Mouse (Mus musculus) C2C12 (cell line): Measurements from ENCODE around the gene Zfp131. TPM values are rescaled to one million over a fixed set of nuclear protein-coding genes. Genes with fewer than 3 reads are reported as not detected.

Source experiments
- H3K27me3 ChIP-seq: one replicate; pipeline ENCODE4 v1.6.1; 2011; ENCODE audit not compliant: control insufficient read depth, insufficient read depth, insufficient read length
- H3K36me3 ChIP-seq: one replicate; pipeline ENCODE4 v1.6.1; 2011; ENCODE audit not compliant: control insufficient read depth, insufficient read depth
- H3K4me3 ChIP-seq: one replicate; pipeline ENCODE4 v1.5.1; 2011; ENCODE audit warnings: mild to moderate bottlenecking, control low read depth; ENCODE audit not compliant: poor library complexity, insufficient read depth, severe bottlenecking
- H3K79me2 ChIP-seq: one replicate; pipeline ENCODE4 v1.6.1; 2011; ENCODE audit not compliant: control insufficient read depth, insufficient read depth
- H3K79me3 ChIP-seq: one replicate; pipeline ENCODE4 v1.6.1; 2011; ENCODE audit warnings: low read depth, control low read depth
- H3ac ChIP-seq: one replicate; pipeline ENCODE3; 2011; ENCODE audit warnings: low read depth; ENCODE audit not compliant: control insufficient read depth, insufficient read length
- CEBPB ChIP-seq: IDR thresholded peaks from one replicate; pipeline ENCODE4 v1.6.1; 2011; ENCODE audit warnings: low read depth, mild to moderate bottlenecking, control low read depth, moderate library complexity
- CTCF ChIP-seq: IDR thresholded peaks from one replicate; pipeline ENCODE4 v1.5.1; 2011; ENCODE audit not compliant: control insufficient read depth, insufficient read depth, insufficient read length
- FOSL1 ChIP-seq: IDR thresholded peaks from one replicate; pipeline ENCODE4 v1.8.0; 2011; ENCODE audit warnings: mild to moderate bottlenecking, low read length; ENCODE audit not compliant: poor library complexity, insufficient read depth, severe bottlenecking
- MAX ChIP-seq: IDR thresholded peaks from one replicate; pipeline ENCODE4 v1.6.1; 2011; ENCODE audit warnings: mild to moderate bottlenecking, control low read depth
- MYOD1 ChIP-seq: IDR thresholded peaks from one replicate; pipeline ENCODE4 v1.6.1; 2011; ENCODE audit warnings: low read depth; ENCODE audit not compliant: control insufficient read depth, insufficient read length
- MYOG ChIP-seq: IDR thresholded peaks from one replicate; pipeline ENCODE4 v1.6.1; 2011; ENCODE audit not compliant: control insufficient read depth, insufficient read length; ENCODE audit errors: extremely low read depth
- USF1 ChIP-seq: IDR thresholded peaks from one replicate; pipeline ENCODE4 v1.6.1; 2011; ENCODE audit warnings: low read depth, mild to moderate bottlenecking, control low read depth, moderate library complexity
- polyA plus RNA-seq: library from polyadenylated mRNA; unstranded; fragments of >200 nt; fragmentation: generic; extraction: Trizol; gene quantifications from one replicate; pipeline ENCODE4 v1.2.1, GENCODE M21; 2012; ENCODE audit warnings: missing spikeins

The Zfp131 gene
- polyA plus RNA-seq, 1 experiment: 10.9 TPM

- Histone ChIP-seq H3K4me3 (peak overlapping the region; percentile 84), H3ac (peak overlapping the region; percentile 75), H3K36me3 (peaks cover 25% of the 10 kb centered on the region), H3K79me2 (peaks cover 34% of the 10 kb centered on the region), H3K79me3 (peaks cover 24% of the 10 kb centered on the region), H3K27me3 (no peaks in the 10 kb centered on the region)
- TF ChIP-seq USF1 (no peak), MAX (no peak), MYOD1 (no peak), CEBPB (no peak), FOSL1 (no peak), CTCF (no peak), MYOG (no peak)
Measured at GRCm38 (mm10) chr13:119791580-119792135, 969 bp upstream of the Zfp131 start.

DNA sequence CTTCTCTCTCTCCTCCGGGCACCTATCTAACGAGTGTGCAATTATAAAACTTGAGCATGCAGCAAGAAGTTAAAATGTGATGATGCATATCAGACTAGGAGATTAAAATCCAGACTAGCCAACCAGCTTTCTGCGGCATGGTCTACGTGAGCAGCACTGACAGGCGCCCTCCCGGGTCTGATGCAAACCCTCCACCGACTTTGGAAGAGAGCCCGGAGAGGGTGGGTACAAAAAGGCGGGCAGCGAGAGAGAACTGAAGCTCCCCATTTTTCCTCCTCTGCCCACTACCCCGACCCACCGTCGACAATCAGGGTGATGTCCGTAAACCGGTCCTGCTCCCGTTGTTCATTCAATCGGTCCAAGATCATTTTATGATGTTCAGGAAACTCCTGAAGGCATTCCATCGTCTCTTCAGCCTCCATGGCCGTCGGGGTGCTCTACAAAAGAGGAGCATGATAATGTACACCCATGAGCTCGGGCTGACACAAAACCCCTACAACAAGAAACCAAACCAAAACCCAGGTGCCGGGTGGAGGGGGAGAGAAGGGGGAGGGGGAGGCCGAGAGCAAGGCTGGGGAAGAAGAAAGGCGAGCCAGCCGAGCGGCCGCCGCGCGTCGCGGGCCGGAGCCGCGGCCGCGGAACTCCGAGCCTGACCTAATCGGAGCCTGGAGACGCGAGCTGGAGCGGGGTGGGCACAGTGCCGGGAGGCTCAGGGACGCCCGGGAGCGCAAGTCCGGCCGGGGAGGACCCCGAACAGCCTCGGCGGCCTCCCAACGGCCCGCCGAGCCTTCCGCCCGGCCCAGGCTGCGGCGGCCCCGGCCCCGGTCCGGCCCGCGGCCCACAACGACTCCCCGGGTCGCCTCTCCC lies 605 bp downstream of the Zfp131 start:
- peaks cover 49% of the 10 kb centered on the region for H3K79me2 ChIP-seq
- H3ac ChIP-seq: peak overlapping the region; percentile 96
- H3K27me3 ChIP-seq: no peaks in the 10 kb centered on the region
- peak overlapping the region; percentile 84 for H3K4me3 ChIP-seq
- TF ChIP-seq CTCF: no peak
- no peak for TF ChIP-seq MYOD1
- no peak for TF ChIP-seq CEBPB
- TF ChIP-seq MYOG: no peak
- TF ChIP-seq USF1: no peak
- H3K79me3 ChIP-seq: peaks cover 28% of the 10 kb centered on the region
- peaks cover 41% of the 10 kb centered on the region for H3K36me3 ChIP-seq

- Histone ChIP-seq H3K4me3 (no peak overlapping the region), H3ac (no peak overlapping the region), H3K27me3 (no peaks in the 10 kb centered on the region), H3K36me3 (peaks cover 91% of the 10 kb centered on the region), H3K79me2 (peaks cover 70% of the 10 kb centered on the region), H3K79me3 (peaks cover 47% of the 10 kb centered on the region)
- TF ChIP-seq CTCF (no peak), MYOD1 (no peak), CEBPB (no peak), MYOG (no peak), MAX (no peak), USF1 (no peak)
Measured at GRCm38 (mm10) chr13:119783581-119783980, 7.1 kb downstream of the Zfp131 start.

DNA sequence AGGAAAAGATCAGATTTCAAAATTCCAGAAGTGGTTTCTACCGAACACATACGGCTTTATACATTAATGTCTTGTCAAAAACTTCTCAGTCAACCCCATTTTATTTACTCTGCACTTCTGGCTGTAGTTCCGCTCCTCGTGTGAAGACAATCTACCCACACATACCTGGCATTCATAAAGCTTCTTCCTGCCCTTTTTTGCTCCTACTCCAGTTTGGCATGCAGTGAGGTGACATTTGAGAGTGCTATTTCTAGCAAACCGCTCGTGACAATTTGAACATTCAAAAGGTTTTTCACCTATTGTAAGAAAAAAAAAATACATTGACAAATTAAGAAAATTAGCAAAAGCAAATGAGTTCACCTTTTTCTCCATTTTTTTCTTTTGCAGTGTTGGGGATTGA lies 22.1 kb downstream of the Zfp131 start:
- TF ChIP-seq CEBPB (no peak), MYOG (no peak), MYOD1 (no peak), CTCF (no peak), FOSL1 (no peak), MAX (no peak), USF1 (no peak)
- peaks cover 87% of the 10 kb centered on the region for H3K36me3 ChIP-seq
- peaks cover 42% of the 10 kb centered on the region for H3K79me2 ChIP-seq
- H3K27me3 ChIP-seq: no peaks in the 10 kb centered on the region
- H3ac ChIP-seq: no peak overlapping the region
- H3K4me3 ChIP-seq: no peak overlapping the region
- H3K79me3 ChIP-seq: peaks cover 9% of the 10 kb centered on the region

GRCm38 (mm10) chr13:119766480-119766879 lies 24.2 kb downstream of the Zfp131 start:
- H3ac ChIP-seq: no peak overlapping the region
- TF ChIP-seq MYOD1 (no peak), USF1 (no peak), FOSL1 (no peak)
- no peaks in the 10 kb centered on the region for H3K27me3 ChIP-seq
- H3K4me3 ChIP-seq: no peak overlapping the region
- H3K79me3 ChIP-seq: peaks cover 7% of the 10 kb centered on the region
- peaks cover 75% of the 10 kb centered on the region for H3K36me3 ChIP-seq
- peaks cover 24% of the 10 kb centered on the region for H3K79me2 ChIP-seq
